Mouse (Mus musculus) gastrocnemius, adult 18-20 months (tissue): ENCODE measurements around the gene Tyk2. TPM values are rescaled to one million over a fixed set of nuclear protein-coding genes. Genes with fewer than 3 reads are reported as not detected.

Experiments
- DNase-seq: peaks from one replicate; pipeline ENCODE4 v3.0.0; 2021; ENCODE audit warnings: low spot score
- total RNA-seq, 2 experiments: library from RNA; stranded (reverse); gene quantifications; 2 replicates each; pipeline ENCODE4 v1.2.3; 2021

The Tyk2 gene
- total RNA-seq, 2 experiments from 2014 or later, result 5.0 to 6.1 TPM

DNA sequence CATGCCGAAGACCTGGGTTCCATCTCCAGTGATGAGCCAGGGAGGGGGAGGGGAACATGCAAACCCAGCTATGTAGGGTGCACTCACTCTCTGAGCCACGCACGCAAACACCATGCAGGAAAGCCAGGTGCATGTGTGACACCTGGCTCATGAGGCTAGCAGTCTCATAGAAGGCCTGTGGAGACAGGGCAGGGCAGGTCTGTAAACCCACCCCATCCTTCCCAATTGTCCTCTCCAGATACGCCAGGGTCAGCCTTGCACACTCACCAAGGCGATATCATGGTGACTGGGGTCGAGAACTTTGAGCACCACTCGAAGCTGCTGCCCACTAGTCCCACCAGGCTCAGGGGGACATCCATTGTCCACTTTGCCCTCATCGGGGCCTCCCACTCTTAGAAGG, 15.9 kb downstream of the Tyk2 start:
- no peak for DNase-seq

- DNase-seq, result no peak
These were observed 16.9 kb downstream of the Tyk2 start for GRCm38 (mm10) chr9:21114190-21114589.

DNA sequence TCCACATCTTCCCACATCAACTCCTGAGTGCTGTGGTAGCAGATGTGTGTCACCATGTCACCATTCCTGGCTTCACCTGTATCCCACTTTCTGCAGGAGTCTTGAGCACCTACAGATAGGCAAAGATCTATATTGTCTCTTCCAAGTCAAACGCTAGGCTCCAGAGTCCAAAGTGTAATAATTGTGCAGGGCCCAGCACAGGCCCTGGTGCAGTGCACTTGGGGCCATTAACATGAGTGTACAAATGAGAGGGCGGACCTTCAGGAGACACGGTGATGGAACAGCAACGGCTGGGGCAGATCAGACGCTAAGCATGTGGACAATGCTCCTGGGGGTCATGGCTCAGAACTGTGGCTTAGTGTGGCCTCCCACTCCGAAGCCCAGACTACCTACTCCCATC, 17.3 kb downstream of the Tyk2 start:
- DNase-seq, result no peak

DNA sequence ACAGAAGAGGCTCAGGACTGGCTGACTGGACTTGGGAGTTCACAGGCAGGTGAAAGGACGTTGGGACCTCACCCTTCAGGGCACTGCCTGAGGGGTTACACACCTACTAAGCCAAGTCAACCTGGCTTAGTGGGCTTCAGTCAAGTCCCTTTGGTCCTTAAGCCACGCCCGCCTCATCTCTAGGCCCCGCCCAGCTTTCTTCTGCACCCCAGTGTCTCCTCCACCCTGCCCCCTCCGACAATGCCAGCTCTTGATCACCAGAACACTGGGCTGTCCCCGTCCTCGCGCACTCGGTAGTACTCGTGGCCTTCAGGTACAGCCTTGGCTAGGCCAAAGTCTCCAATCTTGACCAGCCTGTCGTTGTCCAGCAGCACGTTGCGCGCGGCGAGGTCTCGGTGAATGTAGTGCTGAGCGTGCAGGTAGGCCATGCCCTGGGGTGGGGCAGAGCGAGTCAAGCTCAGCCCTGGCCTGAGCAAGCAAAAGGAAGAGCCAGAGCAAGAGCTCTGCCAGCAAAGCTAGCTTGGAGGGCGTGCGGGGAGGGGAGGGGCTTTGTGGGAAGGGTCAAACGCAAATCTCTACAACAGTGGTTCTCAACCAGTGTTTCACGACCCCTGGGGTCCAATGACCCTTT, 23.3 kb downstream of the Tyk2 start:
- no peak for DNase-seq

- DNase-seq, result no peak
These were observed 25.1 kb downstream of the Tyk2 start for GRCm38 (mm10) chr9:21105760-21106564.

GRCm38 (mm10) chr9:21104814-21105213, 26.2 kb downstream of the Tyk2 start:
- DNase-seq, result no peak

DNA sequence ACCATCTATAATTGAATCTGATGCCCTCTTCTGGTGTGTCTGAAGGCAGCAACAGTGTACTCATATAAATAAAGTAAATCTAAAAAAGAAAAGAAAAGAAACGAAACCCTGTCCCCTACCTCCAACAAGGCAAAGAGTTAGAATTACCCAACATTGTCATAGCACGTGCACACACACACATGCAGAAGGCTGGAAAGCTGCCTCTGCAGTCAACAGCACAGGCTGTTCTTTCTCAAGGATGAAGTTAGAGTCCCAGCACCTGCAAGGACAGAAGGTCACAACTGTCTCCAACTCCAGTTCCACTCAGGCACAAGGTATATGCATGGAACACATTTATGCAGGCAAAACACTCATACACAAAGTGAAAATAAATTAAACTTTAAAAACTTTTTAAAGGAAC, 29.0 kb downstream of the Tyk2 start:
- no peak for DNase-seq

DNA sequence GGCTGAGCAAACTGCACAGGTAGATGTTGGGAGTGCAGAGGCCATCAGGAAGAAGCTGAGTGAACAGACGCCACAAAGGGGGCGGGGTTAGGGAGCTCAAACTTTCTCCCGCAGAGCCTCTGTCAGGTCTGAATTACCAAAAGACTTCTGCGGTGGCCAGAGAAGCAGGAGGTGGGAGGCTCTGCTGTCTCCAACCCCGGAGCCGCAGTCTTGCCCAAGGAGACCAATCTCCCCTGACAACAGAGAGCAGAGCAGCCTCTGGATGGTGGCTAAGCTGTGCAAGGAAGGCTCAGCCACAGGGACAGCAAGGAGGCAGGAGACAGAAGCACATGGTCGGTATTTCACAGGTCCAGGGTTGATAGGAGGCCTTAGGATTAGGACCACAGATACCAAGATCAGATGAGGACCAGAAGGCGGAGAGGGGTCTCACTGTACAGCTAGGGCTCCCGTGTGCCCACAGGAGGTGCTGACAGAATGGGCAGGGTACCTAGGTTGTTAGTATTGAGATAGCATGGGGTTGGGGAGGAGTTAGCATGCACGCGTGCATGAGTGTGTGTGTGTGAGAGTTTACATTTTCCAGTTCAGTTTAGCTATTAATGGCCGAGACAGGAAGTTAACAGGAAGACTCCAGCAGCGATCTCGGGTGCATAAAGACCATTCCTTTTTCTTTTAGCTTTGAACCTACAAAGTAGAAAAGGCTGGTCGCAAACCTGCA, 30.4 kb downstream of the Tyk2 start:
- DNase-seq, result no peak

DNA sequence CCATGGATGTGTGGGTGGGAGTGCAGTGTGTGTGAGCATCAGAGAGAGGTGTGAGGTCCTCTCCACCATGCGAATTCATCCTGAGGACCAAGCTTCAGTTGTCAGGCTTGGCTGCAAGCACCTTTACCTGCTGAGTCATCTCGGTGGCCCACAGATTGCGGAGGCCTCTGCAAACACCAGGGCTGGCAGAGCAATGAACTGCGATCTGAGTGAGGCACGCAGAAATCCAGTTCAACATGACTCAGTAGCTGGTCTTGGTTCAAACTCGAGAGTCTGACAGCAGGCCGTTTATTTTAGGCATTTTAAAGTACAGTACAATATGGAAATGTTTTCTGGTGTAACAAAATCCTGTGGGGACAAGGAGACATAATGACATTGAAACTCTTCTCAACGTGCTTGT, 33.2 kb downstream of the Tyk2 start:
- no peak for DNase-seq

DNA sequence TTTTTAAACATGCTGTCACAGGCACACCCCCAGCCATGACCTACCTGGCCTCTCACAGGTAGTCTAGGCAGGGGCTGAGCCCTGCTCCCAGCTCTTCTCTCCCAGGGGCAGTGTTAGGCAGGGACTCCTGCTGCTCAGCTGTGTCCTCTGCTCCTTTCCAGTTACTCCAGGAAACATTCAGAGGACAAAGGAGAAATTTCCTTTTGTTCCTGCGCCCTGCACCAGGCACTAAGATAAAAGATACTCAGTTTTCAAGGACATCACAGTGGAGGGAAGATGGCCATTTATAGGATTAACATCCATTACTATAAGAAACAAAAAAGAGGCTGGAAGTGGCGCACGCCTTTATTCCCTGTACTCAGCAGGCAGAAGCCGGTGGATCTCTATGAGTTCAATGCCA, 35.1 kb downstream of the Tyk2 start:
- DNase-seq, result no peak

DNA sequence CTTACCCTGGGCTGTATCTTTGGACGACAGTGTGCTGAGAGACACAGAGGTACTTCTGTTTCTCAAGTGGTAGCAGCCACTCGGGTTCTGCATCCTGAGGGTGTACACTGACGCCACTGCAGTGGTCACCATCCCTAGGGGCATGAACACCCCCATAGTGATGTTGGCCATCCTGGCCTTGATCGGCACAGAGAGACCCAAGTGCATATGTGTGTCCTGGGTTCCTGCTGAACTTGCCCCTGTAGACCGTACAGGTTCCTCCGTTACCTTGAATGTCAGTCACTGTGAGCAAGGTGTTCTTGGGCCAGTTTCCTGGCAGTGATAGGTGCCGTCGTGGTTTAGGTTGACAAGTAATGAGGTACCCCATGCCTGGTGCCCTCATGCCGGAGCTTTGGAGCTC, 37.6 kb downstream of the Tyk2 start:
- no peak for DNase-seq

DNA sequence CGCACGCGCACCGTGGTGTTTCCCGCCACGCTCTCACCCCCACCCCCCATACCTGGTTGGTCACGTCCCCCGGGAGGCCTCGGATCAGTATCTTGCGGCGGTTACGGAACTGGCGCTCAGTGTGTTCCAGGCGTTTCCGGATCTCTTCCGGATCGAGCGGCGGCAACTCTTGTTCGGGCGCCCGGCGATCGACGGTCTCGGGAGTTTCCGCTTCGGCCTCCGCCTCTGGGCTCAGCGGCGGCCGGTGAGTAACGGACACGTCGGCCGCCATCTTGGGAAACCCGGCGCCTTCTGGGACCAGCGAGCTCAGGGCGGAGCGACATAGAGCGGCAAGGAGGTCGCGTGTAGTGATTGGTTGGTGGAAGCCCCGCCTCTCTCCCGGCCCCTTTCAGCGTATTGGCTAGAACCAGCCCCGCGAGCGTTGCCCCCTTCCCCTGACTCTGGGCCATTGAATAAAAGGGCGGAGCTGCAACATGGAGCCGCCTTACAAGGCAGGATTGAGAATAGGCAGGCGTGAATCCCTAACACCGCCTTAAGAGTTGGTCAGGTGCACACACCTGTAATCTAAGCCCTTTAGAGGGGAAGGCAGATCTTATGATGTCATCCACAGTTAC, 39.2 kb downstream of the Tyk2 start, which contains the start of the genes Gm38431 and Raver1:
Gene Gm38431 (minus strand): TSS at position 291 of the 614 bp plus-strand sequence.
Gene Raver1 (minus strand): TSS at position 302 of the 614 bp plus-strand sequence.
- DNase-seq, result peak; percentile 98

- DNase-seq, result no peak
These were observed 39.9 kb downstream of the Tyk2 start for GRCm38 (mm10) chr9:21090972-21091706.

DNA sequence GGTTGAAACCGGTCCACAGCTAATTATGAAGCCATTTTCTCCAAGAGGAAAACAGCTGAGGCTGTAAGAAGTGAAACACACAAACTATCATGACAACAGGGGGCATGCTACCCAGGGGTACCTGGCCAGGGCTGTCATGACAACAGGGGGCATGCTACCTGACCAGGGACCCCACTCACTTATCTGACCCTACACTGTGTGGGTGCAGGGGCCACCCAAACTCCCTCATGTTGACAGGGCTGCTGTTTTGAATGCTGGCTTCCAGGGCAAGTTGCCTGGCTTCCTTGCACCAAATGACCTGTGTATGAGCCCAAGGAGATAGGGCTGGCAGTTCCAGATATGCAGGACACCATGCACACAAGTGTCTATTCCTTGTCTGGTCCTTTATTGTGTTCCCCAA, 40.5 kb downstream of the Tyk2 start:
- no peak for DNase-seq

DNA sequence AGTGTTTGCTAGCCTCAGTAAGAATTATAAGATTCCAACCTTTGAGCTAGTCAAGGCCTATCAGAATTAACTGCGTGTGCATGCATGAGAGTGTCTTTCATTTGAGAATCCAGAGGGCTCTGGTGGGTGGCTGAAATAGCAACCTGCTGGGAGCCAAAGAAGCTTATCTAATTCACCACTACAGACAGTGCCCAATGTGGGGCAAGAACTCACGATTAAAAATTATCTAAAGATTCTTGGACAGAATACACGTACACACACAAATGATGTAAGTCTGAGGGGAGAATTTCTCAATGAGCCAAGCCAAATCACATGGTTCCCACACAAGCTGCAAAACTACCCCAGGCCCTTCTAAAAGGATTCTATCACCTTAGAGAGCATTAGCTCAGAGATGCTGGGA, 47.7 kb downstream of the Tyk2 start:
- DNase-seq, result no peak

- DNase-seq, result no peak
These were observed 49.9 kb downstream of the Tyk2 start for GRCm38 (mm10) chr9:21081127-21081526.

- DNase-seq, result no peak
These were observed 55.4 kb downstream of the Tyk2 start for GRCm38 (mm10) chr9:21075625-21076024.

DNA sequence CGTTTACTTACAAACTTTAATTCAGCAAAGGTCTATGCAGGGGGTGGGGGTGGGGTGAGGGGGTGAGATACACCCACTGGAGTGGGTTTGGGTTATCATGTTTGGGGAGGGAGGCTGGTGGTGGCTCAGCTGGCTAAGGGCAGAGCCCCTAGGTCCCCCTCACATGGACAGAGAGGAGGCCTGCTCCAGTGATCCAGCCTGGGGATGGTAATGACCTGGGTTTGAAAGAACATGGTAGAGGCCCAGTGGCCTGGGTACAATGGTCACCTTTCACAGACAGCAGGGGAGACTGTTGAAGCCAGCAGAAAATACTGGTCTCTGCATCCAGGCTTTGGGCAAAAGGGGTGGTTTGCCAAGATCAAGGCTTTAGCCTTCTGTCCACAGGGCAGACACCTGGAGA, 56.9 kb downstream of the Tyk2 start:
- DNase-seq, result no peak

- peak; percentile 90 for DNase-seq
These were observed 57.8 kb downstream of the Tyk2 start, which contains the start of the genes Gm49373 and Fdx1l for GRCm38 (mm10) chr9:21073044-21073840. Gene Gm49373, minus strand, starts transcription at chr9:21073096. Gene Fdx1l, minus strand, starts transcription at chr9:21073614.

DNA sequence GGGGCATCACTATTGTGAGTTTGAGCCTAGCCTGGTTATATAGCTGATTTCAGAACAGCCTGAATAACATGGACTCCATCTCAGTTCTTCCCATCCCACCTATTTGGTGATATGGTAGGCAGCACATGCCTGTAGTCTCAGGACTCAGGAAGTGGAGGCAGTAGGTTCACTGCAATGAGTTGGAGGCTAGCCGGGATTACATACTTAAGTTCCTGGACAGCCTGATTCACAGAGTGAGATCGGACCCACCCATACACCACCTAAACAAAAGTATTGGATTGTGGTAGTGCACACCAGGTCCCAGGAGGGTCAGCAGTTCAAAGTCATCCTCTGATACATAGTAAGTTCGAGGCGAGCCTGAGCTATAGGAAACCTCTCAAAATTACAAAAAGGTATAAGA, 58.4 kb downstream of the Tyk2 start:
- no peak for DNase-seq
